Mouse (Mus musculus): Measurements from ENCODE around the gene Clcf1. TPM values are rescaled to one million over a fixed set of nuclear protein-coding genes. Genes with fewer than 3 reads are reported as not detected.
"Not testable (repeated sequence)": the region's sequence is repeated elsewhere in the genome, so short reads cannot be mapped to it uniquely, and the experiment has no call there.

Gene Clcf1
- polyA plus RNA-seq, 1 experiment from 2014 or later = 0.69 TPM

GRCm38 (mm10) chr19:4244775-4245174 lies 30.7 kb downstream of the Clcf1 start:
- no peak overlapping the region for H3K4me3 ChIP-seq
- H3K9me3 ChIP-seq = no peaks in the 10 kb centered on the region
- H3K4me2 ChIP-seq = no peak overlapping the region
- no peak overlapping the region for H3K9ac ChIP-seq
- 85% methylated on average over 6 of the region's 6 CpGs for WGBS
- H3K4me1 ChIP-seq (replicated peaks) = no peaks in the 10 kb centered on the region
- H3K27ac ChIP-seq (replicated peaks) = no peak overlapping the region
- no peaks in the 10 kb centered on the region for H3K36me3 ChIP-seq
- H3K27me3 ChIP-seq = no peaks in the 10 kb centered on the region
- no peak for ATAC-seq (ENCODE audit: low FRiP score, low read depth)

DNA sequence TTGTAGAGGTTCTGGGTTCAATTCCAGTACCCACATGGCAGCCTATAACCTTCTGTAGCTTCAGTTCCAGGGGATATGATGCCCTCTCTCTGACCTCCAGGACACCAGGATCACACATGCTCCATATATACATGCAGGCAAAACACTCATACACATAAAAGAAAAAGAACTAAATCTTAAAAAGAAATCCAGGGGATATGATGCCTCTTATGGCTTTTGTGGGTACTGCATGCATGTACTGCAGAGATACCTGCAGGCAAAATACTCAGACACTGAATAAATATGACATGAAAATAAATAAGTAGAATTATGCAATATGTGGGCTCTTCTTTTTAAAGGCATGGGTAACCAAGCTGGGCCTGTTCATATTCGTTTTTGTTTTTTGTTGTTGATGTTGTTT lies 33.0 kb downstream of the Clcf1 start:
- Histone ChIP-seq H3K4me1 (replicated peaks) (no peaks in the 10 kb centered on the region), H3K27ac (replicated peaks) (no peak overlapping the region), H3K4me3 (no peak overlapping the region), H3K9ac (no peak overlapping the region), H3K9me3 (no peaks in the 10 kb centered on the region), H3K27me3 (no peaks in the 10 kb centered on the region), H3K4me2 (no peak overlapping the region), H3K36me3 (no peaks in the 10 kb centered on the region)
- 66% methylated on average over 1 of the region's 1 CpGs for WGBS
- ATAC-seq (ENCODE audit: low FRiP score, low read depth) = no peak

GRCm38 (mm10) chr19:4248683-4249082 lies 34.6 kb downstream of the Clcf1 start:
- ATAC-seq (ENCODE audit: low FRiP score, low read depth); H3K4me3 ChIP-seq; H3K9me3 ChIP-seq; H3K4me2 ChIP-seq; H3K27me3 ChIP-seq; H3K4me1 ChIP-seq (replicated peaks); H3K27ac ChIP-seq (replicated peaks); H3K36me3 ChIP-seq; H3K9ac ChIP-seq: not testable (repeated sequence)
- WGBS = 77% methylated on average over 1 of the region's 1 CpGs

GRCm38 (mm10) chr19:4254230-4254629 lies 40.2 kb downstream of the Clcf1 start:
- Histone ChIP-seq H3K4me3 (no peak overlapping the region), H3K4me2 (no peak overlapping the region), H3K4me1 (replicated peaks) (peaks cover 10% of the 10 kb centered on the region), H3K27ac (replicated peaks) (no peak overlapping the region), H3K9ac (no peak overlapping the region), H3K36me3 (no peaks in the 10 kb centered on the region), H3K9me3 (no peaks in the 10 kb centered on the region), H3K27me3 (no peaks in the 10 kb centered on the region)
- ATAC-seq (ENCODE audit: low FRiP score, low read depth) = no peak
- WGBS = 90% methylated on average over 7 of the region's 7 CpGs

- Histone ChIP-seq H3K27ac (replicated peaks) (no peak overlapping the region), H3K4me2 (no peak overlapping the region), H3K4me1 (replicated peaks) (peaks cover 10% of the 10 kb centered on the region), H3K36me3 (no peaks in the 10 kb centered on the region), H3K9me3 (no peaks in the 10 kb centered on the region), H3K9ac (no peak overlapping the region), H3K4me3 (no peak overlapping the region), H3K27me3 (no peaks in the 10 kb centered on the region)
- 71% methylated on average over 11 of the region's 11 CpGs for WGBS
- ATAC-seq (ENCODE audit: low FRiP score, low read depth) = no peak
These were observed 41.6 kb downstream of the Clcf1 start for GRCm38 (mm10) chr19:4255583-4256162.

GRCm38 (mm10) chr19:4257216-4257896 lies 43.3 kb downstream of the Clcf1 start:
- peak overlapping the region; percentile 85 for H3K4me2 ChIP-seq
- H3K4me1 ChIP-seq (replicated peaks) = peaks cover 10% of the 10 kb centered on the region
- ATAC-seq (ENCODE audit: low FRiP score, low read depth) = peak; percentile 95
- H3K9ac ChIP-seq = peak overlapping the region; percentile 54
- H3K27ac ChIP-seq (replicated peaks) = peak overlapping the region; percentile 60; the same call in 1 of the 2 replicates
- H3K36me3 ChIP-seq = no peaks in the 10 kb centered on the region
- H3K4me3 ChIP-seq = peak overlapping the region; percentile 60
- H3K9me3 ChIP-seq = no peaks in the 10 kb centered on the region
- no peaks in the 10 kb centered on the region for H3K27me3 ChIP-seq
- under 1% methylated on average over 41 of the region's 41 CpGs for whole genome bisulfite sequencing

- H3K9ac ChIP-seq = peak overlapping the region; percentile 30
- ATAC-seq (ENCODE audit: low FRiP score, low read depth) = no peak
- H3K36me3 ChIP-seq = no peaks in the 10 kb centered on the region
- H3K27me3 ChIP-seq = no peaks in the 10 kb centered on the region
- peak overlapping the region; percentile 60 for H3K4me3 ChIP-seq
- H3K9me3 ChIP-seq = no peaks in the 10 kb centered on the region
- peak overlapping the region; percentile 85 for H3K4me2 ChIP-seq
- H3K27ac ChIP-seq (replicated peaks) = no peak overlapping the region
- H3K4me1 ChIP-seq (replicated peaks) = peaks cover 10% of the 10 kb centered on the region
- WGBS = 17% methylated on average over 12 of the region's 12 CpGs
These were observed 43.8 kb downstream of the Clcf1 start for GRCm38 (mm10) chr19:4257897-4258252.

DNA sequence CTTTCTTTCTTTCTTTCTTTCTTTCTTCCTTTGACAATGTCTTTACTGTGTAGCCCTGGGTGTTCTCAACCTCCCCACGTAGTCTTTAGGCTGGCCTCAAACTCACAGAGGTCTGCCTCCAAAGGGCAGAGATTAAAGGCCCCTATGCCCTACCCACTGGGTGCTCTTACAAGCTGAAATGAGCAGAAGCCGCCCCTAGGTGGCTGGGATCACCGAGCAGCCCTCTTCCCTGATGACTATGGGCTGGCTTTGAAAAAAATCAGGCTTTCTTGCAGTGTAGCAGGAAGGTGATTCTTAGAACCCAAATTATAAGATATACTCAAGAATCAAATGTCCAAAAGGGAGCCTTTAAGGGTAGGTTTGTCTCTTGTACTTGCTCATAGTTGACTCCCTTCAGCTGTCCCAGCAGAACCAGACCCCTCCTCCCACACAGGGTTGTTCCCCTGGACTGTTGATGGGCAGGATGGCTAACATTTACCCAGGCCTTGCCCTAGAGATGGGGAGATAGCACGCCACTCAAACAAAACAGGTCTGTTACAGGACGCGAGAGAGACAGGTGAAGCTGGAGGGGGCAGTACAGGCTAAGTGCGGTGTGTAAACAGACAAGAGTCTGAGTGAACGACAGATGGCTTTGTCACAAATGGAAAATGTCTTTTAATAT lies 47.1 kb downstream of the Clcf1 start:
- H3K27ac ChIP-seq (replicated peaks) = no peak overlapping the region
- WGBS = 62% methylated on average over 8 of the region's 8 CpGs
- no peaks in the 10 kb centered on the region for H3K27me3 ChIP-seq
- no peak overlapping the region for H3K4me3 ChIP-seq
- no peak overlapping the region for H3K4me2 ChIP-seq
- no peak overlapping the region for H3K9ac ChIP-seq
- H3K36me3 ChIP-seq = no peaks in the 10 kb centered on the region
- no peaks in the 10 kb centered on the region for H3K9me3 ChIP-seq
- peaks cover 10% of the 10 kb centered on the region for H3K4me1 ChIP-seq (replicated peaks)
- ATAC-seq (ENCODE audit: low FRiP score, low read depth) = no peak

GRCm38 (mm10) chr19:4262756-4263155 lies 48.7 kb downstream of the Clcf1 start:
- Histone ChIP-seq H3K36me3 (no peaks in the 10 kb centered on the region), H3K27ac (replicated peaks) (no peak overlapping the region), H3K4me3 (no peak overlapping the region), H3K4me2 (no peak overlapping the region), H3K4me1 (replicated peaks) (peaks cover 4% of the 10 kb centered on the region), H3K27me3 (0 out of 2 replicates have a peak, but pooled peaks cover 3% of the 10 kb centered on the region), H3K9ac (no peak overlapping the region), H3K9me3 (no peaks in the 10 kb centered on the region)
- no peak for ATAC-seq (ENCODE audit: low FRiP score, low read depth)
- 78% methylated on average over 6 of the region's 6 CpGs for WGBS

DNA sequence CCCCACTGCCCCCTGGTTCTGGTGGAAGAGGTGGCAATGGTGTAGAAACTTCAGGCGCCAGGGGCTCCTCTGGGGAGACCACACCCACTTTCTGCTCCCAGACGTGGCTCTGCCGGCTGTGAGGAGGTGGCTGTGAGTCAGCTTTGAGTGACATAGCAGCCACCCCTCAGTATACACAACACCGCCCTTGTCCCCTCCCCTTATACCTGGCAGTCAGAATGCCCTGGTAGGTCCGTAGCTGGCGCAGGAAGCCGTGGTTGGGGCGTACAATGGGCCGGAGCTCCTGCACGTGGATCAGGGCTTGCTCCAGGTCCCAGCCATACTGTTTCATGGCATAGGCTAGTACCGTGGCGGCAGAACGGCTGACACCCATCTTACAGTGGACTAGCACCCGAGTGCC lies 49.7 kb downstream of the Clcf1 start:
- WGBS = 70% methylated on average over 14 of the region's 14 CpGs

GRCm38 (mm10) chr19:4264171-4264780 lies 50.2 kb downstream of the Clcf1 start:
- no peaks in the 10 kb centered on the region for H3K9me3 ChIP-seq
- no peak overlapping the region for H3K4me3 ChIP-seq
- 0 out of 2 replicates have a peak, but pooled peaks cover 5% of the 10 kb centered on the region for H3K27me3 ChIP-seq
- no peaks in the 10 kb centered on the region for H3K36me3 ChIP-seq
- H3K27ac ChIP-seq (replicated peaks) = no peak overlapping the region
- H3K9ac ChIP-seq = no peak overlapping the region
- H3K4me2 ChIP-seq = no peak overlapping the region
- H3K4me1 ChIP-seq (replicated peaks) = peaks cover 9% of the 10 kb centered on the region; the same call in 1 of the 2 replicates
- ATAC-seq (ENCODE audit: low FRiP score, low read depth) = no peak
- WGBS = 96% methylated on average over 6 of the region's 6 CpGs

More for the DNA sequence above, 49.7 kb downstream of the Clcf1 start:
- no peak overlapping the region for H3K9ac ChIP-seq
- no peak overlapping the region for H3K4me2 ChIP-seq
- H3K36me3 ChIP-seq = no peaks in the 10 kb centered on the region
- no peak overlapping the region for H3K4me3 ChIP-seq
- 0 out of 2 replicates have a peak, but pooled peaks cover 5% of the 10 kb centered on the region for H3K27me3 ChIP-seq
- H3K9me3 ChIP-seq = no peaks in the 10 kb centered on the region
- no peak for ATAC-seq (ENCODE audit: low FRiP score, low read depth)
- no peak overlapping the region for H3K27ac ChIP-seq (replicated peaks)
- H3K4me1 ChIP-seq (replicated peaks) = peaks cover 4% of the 10 kb centered on the region; the same call in 1 of the 2 replicates

DNA sequence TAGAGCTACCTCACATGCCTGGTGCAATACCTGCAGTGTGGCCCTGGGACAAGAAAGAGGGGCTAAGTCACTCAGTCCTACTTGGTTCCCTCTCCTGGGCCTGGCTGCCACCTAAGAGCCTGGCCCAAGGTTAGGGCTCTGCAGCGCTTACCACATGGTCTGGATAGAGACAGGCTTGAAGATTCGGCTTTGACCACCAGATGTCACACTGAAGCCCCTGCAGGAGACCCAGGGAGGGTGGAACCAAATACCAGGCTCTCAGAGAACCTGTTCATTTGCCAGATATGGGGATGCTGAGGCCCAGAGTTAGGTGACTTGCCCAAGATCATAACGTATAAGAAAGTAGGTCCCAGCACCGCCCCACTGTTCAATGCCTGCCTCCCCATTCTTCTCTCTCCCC lies 51.9 kb downstream of the Clcf1 start:
- WGBS = 65% methylated on average over 4 of the region's 4 CpGs
- Histone ChIP-seq H3K27me3 (peaks cover 15% of the 10 kb centered on the region), H3K4me1 (replicated peaks) (peaks cover 10% of the 10 kb centered on the region; the same call in 1 of the 2 replicates), H3K4me2 (no peak overlapping the region), H3K36me3 (peaks cover 6% of the 10 kb centered on the region), H3K9ac (no peak overlapping the region), H3K27ac (replicated peaks) (no peak overlapping the region), H3K9me3 (no peaks in the 10 kb centered on the region), H3K4me3 (no peak overlapping the region)
- ATAC-seq (ENCODE audit: low FRiP score, low read depth) = no peak

All from hindbrain, embryonic 15.5 days (tissue).